Mouse (Mus musculus) embryonic facial prominence, embryonic 11.5 days (tissue): ENCODE data around the gene Wnt6. TPM values are rescaled to one million over a fixed set of nuclear protein-coding genes. Genes with fewer than 3 reads are reported as not detected.

Experiments used
- ATAC-seq: fragments of 200-750 bp; cut with Nextera tagmentation; replicated peaks from 2 replicates; pipeline ENCODE4 v1.8.0; 2017; ENCODE audit warnings: low read depth; ENCODE audit not compliant: insufficient number of reproducible peaks, low FRiP score, low TSS enrichment
- DNase-seq: peaks from one replicate; pipeline ENCODE4 v3.0.0-alpha.2; 2015; ENCODE audit warnings: low spot score
- H3K27ac ChIP-seq: fragments of 300-500 bp; sonication (generic); replicated peaks from 2 replicates; pipeline ENCODE4 v1.5.1; 2014; ENCODE audit warnings: mild to moderate bottlenecking, low read depth, low read length, control low read depth
- H3K27me3 ChIP-seq: fragments of 300-500 bp; sonication (generic); 2 replicates; pipeline ENCODE4 v1.6.1; 2014; ENCODE audit warnings: mild to moderate bottlenecking, low read length, moderate library complexity, mixed read lengths; ENCODE audit not compliant: control insufficient read depth, insufficient read depth
- H3K36me3 ChIP-seq: fragments of 300-500 bp; sonication (generic); replicated peaks from 2 replicates; pipeline ENCODE4 v1.6.1; 2014; ENCODE audit warnings: low read depth, mild to moderate bottlenecking, low read length, moderate library complexity, mixed read lengths; ENCODE audit not compliant: control insufficient read depth, insufficient read depth
- H3K4me1 ChIP-seq: fragments of 300-500 bp; sonication (generic); 2 replicates; pipeline ENCODE4 v1.6.1; 2014; ENCODE audit warnings: low read length, mixed read lengths; ENCODE audit not compliant: control insufficient read depth, insufficient read depth
- H3K4me2 ChIP-seq: fragments of 300-500 bp; sonication (generic); 2 replicates; pipeline ENCODE4 v1.6.1; 2014; ENCODE audit warnings: low read depth, mild to moderate bottlenecking, control low read depth, low read length, moderate library complexity
- H3K4me3 ChIP-seq: fragments of 300-500 bp; sonication (generic); 2 replicates; pipeline ENCODE4 v1.5.1; 2014; ENCODE audit warnings: low read depth, low read length, control low read depth
- H3K9ac ChIP-seq: fragments of 300-500 bp; sonication (generic); replicated peaks from 2 replicates; pipeline ENCODE4 v1.6.1; 2014; ENCODE audit warnings: mild to moderate bottlenecking, control low read depth, low read length
- H3K9me3 ChIP-seq: fragments of 300-500 bp; sonication (generic); replicated peaks from 2 replicates; pipeline ENCODE4 v1.6.1; 2016; ENCODE audit warnings: mild to moderate bottlenecking, low read length, inconsistent platforms, mixed read lengths; ENCODE audit not compliant: control insufficient read depth
- WGBS: fragments of 180-500 bp; shearing (Covaris S2); extraction: QIAGEN DNeasy Blood & Tissue Kit; methylation state at CpG from one replicate; pipeline ENCODE4 v1.1.7; 2014; 5-methylcytosine and 5-hydroxymethylcytosine counted together
- polyA plus RNA-seq: library from polyadenylated mRNA; unstranded; fragments of >200 nt; fragmentation: Nextera tagmentation; extraction: Ambion mirVana; gene quantifications from 2 replicates; pipeline ENCODE4 v1.2.1, GENCODE M21; 2014

The Wnt6 gene
- polyA plus RNA-seq, 1 experiment from 2014 or later: 15.5 TPM

- H3K27me3 ChIP-seq: peaks cover 3% of the 10 kb centered on the region; the same call in 1 of the 2 replicates
- H3K9ac ChIP-seq: peak within 1 kb of the TSS; percentile 3; the same call in 1 of the 2 replicates
- no peaks in the 10 kb centered on the region for H3K9me3 ChIP-seq
- no peaks in the 10 kb centered on the region for H3K36me3 ChIP-seq
- ATAC-seq (peak; percentile 34; the same call in 1 of the 2 replicates), DNase-seq (peak; percentile 71)
- no peak within 1 kb of the TSS for H3K27ac ChIP-seq
- H3K4me1 ChIP-seq: no peaks in the 10 kb centered on the region
- peak within 1 kb of the TSS; percentile 25 for H3K4me2 ChIP-seq
- 11% methylated on average over 30 of the region's 30 CpGs for WGBS
- H3K4me3 ChIP-seq: no peak within 1 kb of the TSS
Observed at GRCm38 (mm10) chr1:74748643-74749271, 22.9 kb upstream of the Wnt6 start, which contains the start of gene Prkag3. Gene Prkag3, minus strand, starts transcription at chr1:74749221.

- Histone ChIP-seq H3K36me3 (no peaks in the 10 kb centered on the region), H3K9ac (no peak overlapping the region), H3K27me3 (peaks cover 3% of the 10 kb centered on the region; the same call in 1 of the 2 replicates), H3K4me3 (no peak overlapping the region), H3K4me2 (no peak overlapping the region), H3K4me1 (no peaks in the 10 kb centered on the region), H3K27ac (no peak overlapping the region), H3K9me3 (no peaks in the 10 kb centered on the region)
- WGBS: 66% methylated on average over 7 of the region's 7 CpGs
- no peak for DNase-seq
- ATAC-seq: no peak
Observed at GRCm38 (mm10) chr1:74749301-74749700, 22.4 kb upstream of the Wnt6 start.

DNA sequence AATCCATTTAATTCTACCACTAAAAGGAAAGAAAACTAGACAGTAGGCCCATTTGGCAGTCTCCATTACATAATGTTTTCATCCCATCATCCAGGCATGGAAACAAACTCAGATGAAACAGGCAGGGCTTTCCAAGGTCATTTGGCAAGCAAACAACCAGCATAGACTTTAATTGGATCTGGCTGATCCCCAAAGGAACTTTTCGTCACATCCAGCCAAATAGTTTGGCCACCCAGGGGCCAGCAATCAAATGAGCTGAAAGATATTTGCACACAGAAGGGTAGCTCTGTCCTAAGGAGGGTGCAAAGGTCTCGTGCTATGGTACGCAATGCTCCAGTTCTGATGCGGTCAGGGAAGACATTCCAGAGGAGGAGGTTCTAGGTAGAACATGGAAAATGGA, 21.0 kb upstream of the Wnt6 start:
- Histone ChIP-seq H3K4me1 (no peaks in the 10 kb centered on the region), H3K9me3 (no peaks in the 10 kb centered on the region), H3K4me3 (no peak overlapping the region), H3K27me3 (peaks cover 3% of the 10 kb centered on the region; the same call in 1 of the 2 replicates), H3K36me3 (no peaks in the 10 kb centered on the region), H3K4me2 (no peak overlapping the region), H3K9ac (no peak overlapping the region), H3K27ac (no peak overlapping the region)
- 84% methylated on average over 4 of the region's 4 CpGs for WGBS
- ATAC-seq: no peak
- no peak for DNase-seq

GRCm38 (mm10) chr1:74752150-74752549, 19.5 kb upstream of the Wnt6 start:
- Histone ChIP-seq H3K27ac (no peak overlapping the region), H3K9me3 (no peaks in the 10 kb centered on the region), H3K4me1 (no peaks in the 10 kb centered on the region), H3K27me3 (peaks cover 3% of the 10 kb centered on the region; the same call in 1 of the 2 replicates), H3K4me3 (no peak overlapping the region), H3K4me2 (no peak overlapping the region), H3K9ac (no peak overlapping the region), H3K36me3 (no peaks in the 10 kb centered on the region)
- no peak for ATAC-seq
- no peak for DNase-seq
- 85% methylated on average over 8 of the region's 8 CpGs for WGBS

DNA sequence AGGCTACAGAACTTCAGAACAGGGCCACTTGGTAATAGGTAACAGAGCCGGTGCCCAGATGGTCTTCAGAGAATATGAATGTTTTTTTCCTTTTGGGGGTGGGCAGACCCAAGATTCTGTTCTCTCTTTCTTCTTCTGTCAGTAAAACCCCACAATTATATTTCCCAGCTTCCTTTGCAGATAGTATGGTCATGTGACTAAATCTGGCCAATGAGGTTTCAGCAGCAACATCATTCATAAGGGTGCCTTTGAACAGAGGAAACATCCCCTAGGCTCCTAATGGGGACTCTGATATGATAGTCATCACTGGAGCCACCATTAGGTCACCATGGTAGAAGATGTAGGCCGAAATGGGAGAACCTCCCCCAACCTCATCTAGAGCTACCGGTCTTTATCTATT, 18.9 kb upstream of the Wnt6 start:
- no peak for DNase-seq
- H3K27ac ChIP-seq: no peak overlapping the region
- H3K9ac ChIP-seq: no peak overlapping the region
- H3K4me3 ChIP-seq: no peak overlapping the region
- peaks cover 3% of the 10 kb centered on the region; the same call in 1 of the 2 replicates for H3K27me3 ChIP-seq
- H3K4me2 ChIP-seq: no peak overlapping the region
- ATAC-seq: no peak
- H3K9me3 ChIP-seq: no peaks in the 10 kb centered on the region
- 95% methylated on average over 3 of the region's 3 CpGs for WGBS
- no peaks in the 10 kb centered on the region for H3K36me3 ChIP-seq
- no peaks in the 10 kb centered on the region for H3K4me1 ChIP-seq

GRCm38 (mm10) chr1:74753266-74753974, 18.3 kb upstream of the Wnt6 start:
- Histone ChIP-seq H3K9me3 (no peaks in the 10 kb centered on the region), H3K27me3 (peaks cover 3% of the 10 kb centered on the region; the same call in 1 of the 2 replicates), H3K27ac (no peak overlapping the region), H3K4me2 (no peak overlapping the region), H3K4me3 (no peak overlapping the region), H3K9ac (no peak overlapping the region), H3K4me1 (no peaks in the 10 kb centered on the region), H3K36me3 (no peaks in the 10 kb centered on the region)
- 83% methylated on average over 8 of the region's 8 CpGs for WGBS
- no peak for ATAC-seq
- DNase-seq: no peak

GRCm38 (mm10) chr1:74754175-74754785, 17.4 kb upstream of the Wnt6 start:
- no peak; the same call in 1 of the 2 replicates for ATAC-seq
- no peak overlapping the region for H3K27ac ChIP-seq
- no peaks in the 10 kb centered on the region for H3K4me1 ChIP-seq
- H3K9ac ChIP-seq: no peak overlapping the region
- WGBS: 53% methylated on average over 5 of the region's 5 CpGs
- H3K9me3 ChIP-seq: no peaks in the 10 kb centered on the region
- no peaks in the 10 kb centered on the region for H3K36me3 ChIP-seq
- 0 out of 2 replicates have a peak, but pooled peaks cover under 1% of the 10 kb centered on the region for H3K27me3 ChIP-seq
- no peak for DNase-seq
- H3K4me3 ChIP-seq: no peak overlapping the region
- no peak overlapping the region for H3K4me2 ChIP-seq

DNA sequence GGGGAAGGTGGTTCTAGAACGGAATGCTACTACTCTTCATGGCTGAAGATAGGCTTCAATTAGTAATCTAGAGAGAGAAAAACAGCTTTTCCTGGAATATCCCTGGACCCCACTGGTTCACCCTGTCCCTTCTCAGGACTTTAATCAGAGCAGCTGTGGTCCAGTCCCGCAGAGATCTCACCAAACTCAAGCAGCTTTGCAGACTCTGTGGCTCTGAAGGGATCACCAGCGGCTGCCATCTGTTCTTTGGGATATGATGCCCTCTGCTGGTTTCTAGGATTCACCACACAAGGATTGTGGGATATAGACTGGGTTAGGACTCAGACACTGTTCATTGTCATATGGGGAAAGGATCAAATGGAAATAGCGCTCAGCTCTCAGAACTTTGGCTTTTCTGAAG, 11.9 kb upstream of the Wnt6 start:
- peak; percentile 78 for DNase-seq
- H3K4me3 ChIP-seq: no peak overlapping the region
- no peaks in the 10 kb centered on the region; the same call in 1 of the 2 replicates for H3K27me3 ChIP-seq
- no peak for ATAC-seq
- no peak overlapping the region for H3K9ac ChIP-seq
- H3K27ac ChIP-seq: no peak overlapping the region
- no peaks in the 10 kb centered on the region for H3K36me3 ChIP-seq
- H3K4me1 ChIP-seq: no peaks in the 10 kb centered on the region
- no peak overlapping the region for H3K4me2 ChIP-seq
- WGBS: 28% methylated on average over 4 of the region's 4 CpGs
- H3K9me3 ChIP-seq: no peaks in the 10 kb centered on the region
